Mouse (Mus musculus) stomach, postnatal 0 days (tissue): ENCODE measurements at regions not wholly inside any gene's neighbourhood (a gene's known extent, or its start where the extent isn't known, plus 50 kb on each side); places are given as distances from the start of the nearest gene placed in this dataset.

Experiments
- CTCF ChIP-seq: IDR thresholded peaks from 2 replicates; pipeline ENCODE4 v1.5.1; 2016; ENCODE audit warnings: antibody characterized with exemption, low read depth, mild to moderate bottlenecking, moderate library complexity
- EP300 ChIP-seq: optimal IDR thresholded peaks from 2 replicates; pipeline ENCODE3; 2016; ENCODE audit warnings: antibody characterized with exemption

- no peak for TF ChIP-seq CTCF
- no peak for TF ChIP-seq EP300
These were observed 253.8 kb upstream of the Tbx18 start for GRCm38 (mm10) chr9:87984910-87985309.
